Mouse (Mus musculus) CD4-positive helper T cell, adult 2 months (primary cell): ENCODE results near the gene Fignl1.

Source experiments
- DNase-seq: peaks from one replicate; pipeline ENCODE4 v3.0.0-alpha.2; 2012; ENCODE audit warnings: low read depth, missing footprints, low spot score

Gene Fignl1

GRCm38 (mm10) chr11:11808820-11809403, at the start of gene Fignl1:
Gene Fignl1, minus strand, starts transcription at chr11:11808962.
- DNase-seq = peak; percentile 98

GRCm38 (mm10) chr11:11856959-11857358, 48.2 kb upstream of the Fignl1 start:
- DNase-seq = no peak

GRCm38 (mm10) chr11:11855685-11856131, 46.9 kb upstream of the Fignl1 start:
- no peak for DNase-seq

GRCm38 (mm10) chr11:11855061-11855672, 46.4 kb upstream of the Fignl1 start:
- DNase-seq = no peak

GRCm38 (mm10) chr11:11853731-11854461, 45.1 kb upstream of the Fignl1 start:
- DNase-seq = no peak

- DNase-seq = no peak
Measured at GRCm38 (mm10) chr11:11851957-11852505, 43.3 kb upstream of the Fignl1 start.

- no peak for DNase-seq
Measured at GRCm38 (mm10) chr11:11850476-11851267, 41.9 kb upstream of the Fignl1 start.

GRCm38 (mm10) chr11:11849513-11850311, 41.0 kb upstream of the Fignl1 start:
- DNase-seq = no peak

GRCm38 (mm10) chr11:11848467-11848866, 39.7 kb upstream of the Fignl1 start:
- no peak for DNase-seq

GRCm38 (mm10) chr11:11845044-11845443, 36.3 kb upstream of the Fignl1 start:
- no peak for DNase-seq

GRCm38 (mm10) chr11:11844367-11844971, 35.7 kb upstream of the Fignl1 start:
- no peak for DNase-seq

GRCm38 (mm10) chr11:11841590-11841989, 32.8 kb upstream of the Fignl1 start:
- no peak for DNase-seq

- DNase-seq = no peak
Measured at GRCm38 (mm10) chr11:11840746-11841145, 32.0 kb upstream of the Fignl1 start.

- no peak for DNase-seq
Measured at GRCm38 (mm10) chr11:11839874-11840273, 31.1 kb upstream of the Fignl1 start.

GRCm38 (mm10) chr11:11837384-11837783, 28.6 kb upstream of the Fignl1 start:
- DNase-seq = no peak

- peak; percentile 49 for DNase-seq
Measured at GRCm38 (mm10) chr11:11836713-11837370, 28.1 kb upstream of the Fignl1 start.

- no peak for DNase-seq
Measured at GRCm38 (mm10) chr11:11836262-11836661, 27.5 kb upstream of the Fignl1 start.

- DNase-seq = no peak
Measured at GRCm38 (mm10) chr11:11835791-11836190, 27.0 kb upstream of the Fignl1 start.

GRCm38 (mm10) chr11:11835361-11835760, 26.6 kb upstream of the Fignl1 start:
- DNase-seq = no peak

GRCm38 (mm10) chr11:11833100-11833499, 24.3 kb upstream of the Fignl1 start:
- no peak for DNase-seq
